25 mouse cellular contexts compared by ENCODE assay signal in the genomic region with DNA sequence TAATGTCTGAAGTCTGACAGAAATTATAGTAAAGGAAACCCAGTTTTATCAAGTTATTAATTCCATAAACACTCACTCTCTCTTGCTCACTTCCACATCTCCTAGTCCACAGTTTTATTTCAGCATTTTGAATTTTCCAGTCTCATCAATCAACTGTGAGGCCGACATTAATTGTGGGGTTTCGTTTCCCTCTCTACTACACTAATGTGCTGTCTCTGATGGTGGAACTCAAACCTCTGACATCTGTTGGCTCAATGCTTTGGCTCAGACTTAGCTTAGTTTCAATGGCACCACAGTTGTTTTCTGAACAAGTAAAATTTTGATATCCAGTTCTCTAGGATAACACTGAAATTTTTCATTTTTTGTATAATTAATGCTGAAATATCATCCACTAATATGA.
"Had no signal": no experiment of that assay in that cellular context is flagged by ENCODE, and none has a peak within 500 bp of the region (broad histone marks: within the 10 kb centered on the region; RNA-seq: fewer than 3 reads in every experiment).

No protein-coding gene starts in this region.

- H3K4me2 ChIP-seq: heart, embryonic 12.5 days; hindbrain, embryonic 12.5 days; hindbrain, embryonic 14.5 days; intestine, embryonic 15.5 days; limb, embryonic 13.5 days; limb, embryonic 15.5 days had no signal

- H3K27ac ChIP-seq: gastrocnemius, adult 2 months; heart, embryonic 10.5 days; hindbrain, embryonic 10.5 days; hindbrain, embryonic 12.5 days; hindbrain, embryonic 14.5 days; intestine, embryonic 15.5 days; layer of hippocampus, adult 2 months; left cerebral cortex, adult 2 months; limb, embryonic 13.5 days; limb, embryonic 15.5 days had no signal

- H3K9ac ChIP-seq: heart, embryonic 12.5 days; hindbrain, embryonic 12.5 days; hindbrain, embryonic 14.5 days; intestine, embryonic 15.5 days; limb, embryonic 13.5 days; limb, embryonic 15.5 days had no signal

- H3K9me3 ChIP-seq: heart, embryonic 10.5 days; heart, embryonic 12.5 days; hindbrain, embryonic 10.5 days; hindbrain, embryonic 12.5 days; intestine, embryonic 15.5 days; limb, embryonic 13.5 days; limb, embryonic 15.5 days had no signal

- ATAC-seq: hindbrain, embryonic 16.5 days; inflammation-experienced regulatory T-cells, adult 6 months; intestine, embryonic 15.5 days; intestine, postnatal 0 days had no signal

- H3K27me3 ChIP-seq: heart, embryonic 12.5 days; hindbrain, embryonic 12.5 days; intestine, embryonic 15.5 days; limb, embryonic 13.5 days; limb, embryonic 15.5 days had no signal

- H3K4me1 ChIP-seq: heart, embryonic 10.5 days; heart, embryonic 12.5 days; hindbrain, embryonic 10.5 days; hindbrain, embryonic 12.5 days; intestine, embryonic 15.5 days; limb, embryonic 13.5 days; limb, embryonic 15.5 days had no signal

- H3K4me3 ChIP-seq: gastrocnemius, adult 2 months; heart, embryonic 10.5 days; heart, embryonic 12.5 days; hindbrain, embryonic 10.5 days; hindbrain, embryonic 12.5 days; intestine, embryonic 15.5 days; layer of hippocampus, adult 2 months; left cerebral cortex, adult 2 months; limb, embryonic 13.5 days; limb, embryonic 15.5 days had no signal

- DNase-seq: gastrocnemius, adult 2 months; gastrocnemius, postnatal 10 days; gastrocnemius, postnatal 25 days; heart, adult 18-20 months; heart, postnatal 10 days; heart, postnatal 4 days; kidney, adult 18-20 months; kidney, adult 8-10 months; kidney, postnatal 10 days; kidney, postnatal 25 days; kidney, postnatal 4 days; left cerebral cortex, postnatal 4 days had no signal

- H3K36me3 ChIP-seq: heart, embryonic 10.5 days; heart, embryonic 12.5 days; hindbrain, embryonic 10.5 days; hindbrain, embryonic 12.5 days; intestine, embryonic 15.5 days; limb, embryonic 13.5 days; limb, embryonic 15.5 days had no signal
